Mouse (Mus musculus) cerebellum, adult 2 months (tissue): ENCODE results near the gene Clasp1.

Source experiments
- CTCF ChIP-seq: fragments of 200-500 bp; IDR thresholded peaks from 2 replicates; pipeline ENCODE4 v1.5.1; 2011; ENCODE audit warnings: low read depth, mild to moderate bottlenecking, control low read depth, low read length, moderate library complexity, borderline replicate concordance; ENCODE audit not compliant: insufficient read depth
- POLR2A ChIP-seq: fragments of 200-500 bp; IDR thresholded peaks from 2 replicates; pipeline ENCODE4 v1.6.1; 2011; ENCODE audit warnings: low read length, control low read depth, borderline replicate concordance; ENCODE audit not compliant: insufficient read depth

DNA sequence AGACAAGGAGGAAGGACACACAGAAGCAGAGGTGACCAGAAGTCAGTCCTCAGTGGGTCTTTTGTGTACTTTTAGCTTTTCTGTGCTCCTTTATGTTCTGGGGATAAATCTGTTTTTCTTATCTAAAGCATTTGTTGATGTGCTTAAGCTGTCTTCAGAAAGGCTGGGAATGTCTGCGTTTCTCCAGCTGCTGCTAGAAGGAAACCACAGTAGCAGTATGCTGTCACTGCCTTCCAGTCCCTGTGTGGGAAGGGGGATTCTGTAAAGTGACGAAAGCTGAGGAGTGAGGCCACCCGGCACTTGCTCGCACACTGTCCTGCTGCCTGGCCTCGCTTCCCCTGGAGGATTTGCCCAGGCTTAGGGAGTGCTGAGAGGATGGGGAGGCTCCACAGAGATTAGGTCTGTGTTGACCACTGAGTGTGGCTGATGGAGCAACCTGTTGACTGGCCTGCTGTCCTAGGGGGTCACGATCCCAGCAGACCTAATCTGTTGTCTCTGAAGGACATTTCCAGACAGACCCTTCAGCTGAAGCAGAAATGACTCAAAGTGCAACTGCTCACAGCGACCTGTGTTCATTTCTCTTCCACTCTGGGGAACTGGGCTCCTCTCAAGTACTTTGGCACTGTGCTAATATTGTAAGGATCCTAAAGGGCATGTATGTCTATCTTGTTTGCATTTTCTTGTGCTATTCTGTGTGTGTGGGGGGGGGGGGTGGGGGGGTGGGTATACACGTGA is 93.6 kb downstream of the Clasp1 start:
- TF ChIP-seq CTCF: no peak
- TF ChIP-seq POLR2A: no peak
